Mouse (Mus musculus): ENCODE data around the gene Chrna7. TPM values are rescaled to one million over a fixed set of nuclear protein-coding genes. Genes with fewer than 3 reads are reported as not detected.

Chrna7 gene
- not detected in 2 replicates for polyA plus RNA-seq (2012; ENCODE audit: insufficient read depth, low replicate concordance)

DNA sequence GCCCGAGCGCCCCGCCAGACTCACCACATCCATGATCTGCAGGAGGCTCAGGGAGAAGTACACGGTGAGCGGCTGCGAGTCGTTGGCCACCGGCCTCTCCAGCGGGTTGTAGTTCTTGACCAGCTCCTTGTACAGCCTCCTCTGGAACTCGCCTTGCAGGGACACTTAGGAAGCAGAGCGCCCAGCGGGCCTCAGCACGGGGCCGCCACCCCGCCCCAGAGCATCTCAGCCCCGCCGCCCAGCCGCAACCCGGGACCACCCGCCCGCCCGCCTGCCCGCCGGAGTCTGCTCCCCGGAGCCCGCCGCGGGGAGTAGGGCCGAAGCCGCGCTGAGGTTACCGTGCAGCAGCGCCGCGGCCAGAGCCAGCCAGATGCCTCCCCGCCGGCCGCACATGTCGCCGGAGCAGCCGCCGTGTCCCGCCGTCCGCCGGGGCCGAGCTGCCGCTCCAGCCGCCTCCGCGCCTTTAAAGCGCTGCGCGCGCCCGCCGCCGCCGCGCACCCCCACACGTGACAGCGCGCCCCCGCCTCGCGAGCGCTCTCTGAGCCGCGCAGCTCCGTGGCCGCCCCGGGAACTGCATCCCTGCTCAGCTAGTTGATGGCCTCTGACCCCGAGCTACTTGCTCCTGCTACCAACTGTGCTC is at the start of gene Chrna7:
Chrna7 (minus strand) TSS at position 486 of the 640 bp plus-strand sequence.
- TF ChIP-seq GATA1 (IDR thresholded peaks at IDR 0.05; ENCODE audit: borderline replicate concordance, low read length) (no peak), FLI1 (IDR thresholded peaks at IDR 0.05; ENCODE audit: low read length) (no peak)
- no peaks in the 10 kb centered on the region for H3K36me3 ChIP-seq (replicated peaks; ENCODE audit: low read length)
- peaks cover 9% of the 10 kb centered on the region for H3K4me1 ChIP-seq
- H3K9me3 ChIP-seq = no peaks in the 10 kb centered on the region
- H3K27me3 ChIP-seq (replicated peaks) = peaks cover 29% of the 10 kb centered on the region
- peak within 1 kb of the TSS; percentile 88 for H3K4me3 ChIP-seq (replicated peaks)

DNA sequence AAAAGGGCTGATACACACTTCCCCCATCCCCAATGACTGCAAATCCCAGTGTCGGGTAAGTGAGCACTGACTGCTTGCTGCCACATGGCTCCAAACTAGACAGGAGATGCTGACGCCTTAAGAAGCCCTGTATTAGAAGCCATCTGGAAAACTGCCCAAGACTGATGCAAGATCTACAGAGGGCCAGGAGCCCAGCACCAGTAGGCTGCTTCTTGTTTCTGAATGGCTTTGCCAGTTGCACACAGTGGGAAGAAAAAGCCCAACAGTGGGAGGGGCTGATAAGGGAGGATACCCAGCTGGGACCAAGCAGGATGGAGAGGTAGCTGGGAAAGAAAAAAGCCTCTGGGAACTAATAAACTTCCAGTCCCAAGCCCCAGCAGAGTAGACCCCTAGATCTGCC is 37.0 kb upstream of the Chrna7 start:
- peaks cover 17% of the 10 kb centered on the region for H3K9me3 ChIP-seq

GRCm38 (mm10) chr7:63237852-63238516 is 25.6 kb upstream of the Chrna7 start:
- no peaks in the 10 kb centered on the region for H3K36me3 ChIP-seq (replicated peaks; ENCODE audit: low read length)
- H3K9me3 ChIP-seq = peaks cover 8% of the 10 kb centered on the region; the same call in 1 of the 2 replicates
- no peak overlapping the region for H3K4me3 ChIP-seq (replicated peaks)
- TF ChIP-seq FLI1 (IDR thresholded peaks at IDR 0.05; ENCODE audit: low read length) (no peak), GATA1 (IDR thresholded peaks at IDR 0.05; ENCODE audit: borderline replicate concordance, low read length) (no peak)
- H3K4me1 ChIP-seq = no peaks in the 10 kb centered on the region
- H3K27me3 ChIP-seq (replicated peaks) = no peaks in the 10 kb centered on the region

More for the DNA sequence above, 37.0 kb upstream of the Chrna7 start:
- H3K4me3 ChIP-seq (replicated peaks) = no peak overlapping the region
- no peaks in the 10 kb centered on the region for H3K27me3 ChIP-seq (replicated peaks)
- TF ChIP-seq GATA1 (IDR thresholded peaks at IDR 0.05; ENCODE audit: borderline replicate concordance, low read length) (no peak), FLI1 (IDR thresholded peaks at IDR 0.05; ENCODE audit: low read length) (no peak)
- H3K36me3 ChIP-seq (replicated peaks; ENCODE audit: low read length) = no peaks in the 10 kb centered on the region
- no peaks in the 10 kb centered on the region for H3K4me1 ChIP-seq

GRCm38 (mm10) chr7:63225066-63225780 is 12.9 kb upstream of the Chrna7 start:
- H3K4me3 ChIP-seq (replicated peaks) = no peak overlapping the region
- H3K36me3 ChIP-seq (replicated peaks; ENCODE audit: low read length) = no peaks in the 10 kb centered on the region
- H3K9me3 ChIP-seq = no peaks in the 10 kb centered on the region
- H3K27me3 ChIP-seq (replicated peaks) = no peaks in the 10 kb centered on the region
- TF ChIP-seq FLI1 (IDR thresholded peaks at IDR 0.05; ENCODE audit: low read length) = no peak
- TF ChIP-seq GATA1 (IDR thresholded peaks at IDR 0.05; ENCODE audit: borderline replicate concordance, low read length) = no peak
- no peaks in the 10 kb centered on the region for H3K4me1 ChIP-seq

DNA sequence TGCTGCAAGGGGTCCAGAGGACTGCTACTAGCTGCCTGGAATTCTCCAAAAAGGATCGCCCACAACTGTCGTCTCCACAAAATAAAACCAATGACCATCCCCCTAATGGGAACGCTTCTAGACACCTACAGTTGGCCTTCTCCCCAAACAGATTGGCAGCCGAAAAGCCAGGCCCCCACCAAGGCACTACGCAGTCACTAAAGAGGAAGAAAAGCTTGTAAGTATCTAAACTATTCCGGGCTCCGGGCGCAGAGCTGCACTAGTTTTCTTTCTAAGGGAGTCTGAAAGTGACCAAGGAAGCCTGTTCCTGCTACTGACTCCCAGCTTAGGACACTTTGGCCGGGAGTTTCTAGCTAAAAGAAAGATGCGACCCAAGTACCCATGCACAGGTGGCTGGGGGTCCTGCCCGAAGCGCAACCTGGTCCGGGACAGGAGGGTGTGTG is 707 bp downstream of the Chrna7 start:
- H3K4me1 ChIP-seq = peaks cover 9% of the 10 kb centered on the region
- TF ChIP-seq GATA1 (IDR thresholded peaks at IDR 0.05; ENCODE audit: borderline replicate concordance, low read length) (no peak), FLI1 (IDR thresholded peaks at IDR 0.05; ENCODE audit: low read length) (no peak)
- H3K9me3 ChIP-seq = no peaks in the 10 kb centered on the region
- peaks cover 29% of the 10 kb centered on the region for H3K27me3 ChIP-seq (replicated peaks)
- H3K4me3 ChIP-seq (replicated peaks) = peak overlapping the region; percentile 88
- no peaks in the 10 kb centered on the region for H3K36me3 ChIP-seq (replicated peaks; ENCODE audit: low read length)

DNA sequence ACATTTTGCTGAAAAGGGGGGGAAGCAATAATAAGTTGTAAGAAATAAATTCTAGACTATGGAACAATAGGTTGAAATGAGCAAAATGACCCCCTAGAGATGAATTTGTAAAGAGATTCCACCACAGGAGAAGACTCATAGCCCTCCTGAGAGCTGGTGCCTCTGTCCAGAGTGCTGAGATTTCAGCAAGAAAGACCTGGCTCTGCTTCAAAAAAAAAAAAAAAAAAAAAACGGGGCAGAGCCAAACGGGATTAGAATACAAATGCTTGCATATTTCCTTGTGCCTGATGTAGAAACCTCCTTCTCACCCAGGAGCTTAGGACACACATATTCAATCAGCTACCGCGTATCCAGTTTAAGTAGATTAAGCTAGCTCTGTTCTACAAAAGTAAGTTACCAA is 2.9 kb downstream of the Chrna7 start:
- no peak for TF ChIP-seq FLI1 (IDR thresholded peaks at IDR 0.05; ENCODE audit: low read length)
- no peak for TF ChIP-seq GATA1 (IDR thresholded peaks at IDR 0.05; ENCODE audit: borderline replicate concordance, low read length)
- Histone ChIP-seq H3K4me3 (replicated peaks) (no peak overlapping the region), H3K36me3 (replicated peaks; ENCODE audit: low read length) (no peaks in the 10 kb centered on the region), H3K9me3 (no peaks in the 10 kb centered on the region), H3K4me1 (peaks cover 9% of the 10 kb centered on the region), H3K27me3 (replicated peaks) (peaks cover 29% of the 10 kb centered on the region)

DNA sequence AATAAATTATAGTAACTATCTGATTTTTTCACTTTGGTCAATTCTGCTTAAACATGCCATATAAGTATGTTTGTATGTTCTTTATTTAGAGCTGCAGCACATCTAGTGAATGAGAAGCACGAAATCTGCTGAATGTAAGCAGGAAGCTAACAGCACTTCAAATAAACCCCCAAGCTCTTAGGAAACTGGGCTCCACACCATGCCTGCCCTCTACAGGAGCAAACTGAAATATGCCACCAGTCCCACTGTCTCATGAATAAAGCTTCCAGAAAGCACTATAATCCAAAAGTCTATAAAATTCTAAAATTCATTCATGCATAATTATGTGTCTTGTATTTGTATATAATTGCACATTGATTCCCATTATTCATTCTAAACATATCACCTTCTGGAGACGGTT is 5.2 kb downstream of the Chrna7 start:
- Histone ChIP-seq H3K4me1 (peaks cover 4% of the 10 kb centered on the region), H3K27me3 (replicated peaks) (peaks cover 15% of the 10 kb centered on the region), H3K4me3 (replicated peaks) (no peak overlapping the region), H3K9me3 (no peaks in the 10 kb centered on the region), H3K36me3 (replicated peaks; ENCODE audit: low read length) (no peaks in the 10 kb centered on the region)
- TF ChIP-seq GATA1 (IDR thresholded peaks at IDR 0.05; ENCODE audit: borderline replicate concordance, low read length) (no peak), FLI1 (IDR thresholded peaks at IDR 0.05; ENCODE audit: low read length) (no peak)

DNA sequence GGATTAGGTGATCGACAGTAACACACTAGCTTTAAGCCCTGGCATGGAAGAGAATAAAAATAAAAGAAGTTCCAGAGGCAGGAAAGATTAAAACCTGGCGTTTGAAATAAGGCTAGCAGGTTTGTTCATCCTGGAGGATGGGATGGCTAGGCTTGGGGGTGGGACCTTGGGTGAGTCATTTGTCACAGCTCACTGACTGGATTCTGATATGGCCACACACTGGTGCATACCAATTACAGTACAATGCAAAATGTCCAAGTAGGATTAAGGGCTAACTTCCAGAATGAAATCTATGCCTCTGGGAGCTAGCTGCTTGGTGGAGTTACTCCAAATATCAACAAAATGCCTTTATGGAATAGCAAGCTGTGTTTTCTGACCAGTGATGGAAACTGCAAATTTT is 16.8 kb downstream of the Chrna7 start:
- no peak for TF ChIP-seq GATA1 (IDR thresholded peaks at IDR 0.05; ENCODE audit: borderline replicate concordance, low read length)
- no peak for TF ChIP-seq FLI1 (IDR thresholded peaks at IDR 0.05; ENCODE audit: low read length)
- Histone ChIP-seq H3K9me3 (peaks cover 7% of the 10 kb centered on the region; the same call in 1 of the 2 replicates), H3K4me1 (no peaks in the 10 kb centered on the region), H3K36me3 (replicated peaks; ENCODE audit: low read length) (no peaks in the 10 kb centered on the region), H3K27me3 (replicated peaks) (no peaks in the 10 kb centered on the region), H3K4me3 (replicated peaks) (no peak overlapping the region)

GRCm38 (mm10) chr7:63189647-63190534 is 22.5 kb downstream of the Chrna7 start:
- Histone ChIP-seq H3K9me3 (peaks cover 17% of the 10 kb centered on the region; the same call in 1 of the 2 replicates), H3K4me1 (no peaks in the 10 kb centered on the region), H3K36me3 (replicated peaks; ENCODE audit: low read length) (no peaks in the 10 kb centered on the region), H3K27me3 (replicated peaks) (no peaks in the 10 kb centered on the region), H3K4me3 (replicated peaks) (no peak overlapping the region)
- no peak for TF ChIP-seq GATA1 (IDR thresholded peaks at IDR 0.05; ENCODE audit: borderline replicate concordance, low read length)
- TF ChIP-seq FLI1 (IDR thresholded peaks at IDR 0.05; ENCODE audit: low read length) = no peak

All from megakaryocyte, embryonic 14.5 days (primary cell).